Mouse (Mus musculus): Measurements from ENCODE around the gene Sag. TPM values are rescaled to one million over a fixed set of nuclear protein-coding genes. Genes with fewer than 3 reads are reported as not detected.

The Sag gene
- polyA plus RNA-seq, 1 experiment: 0.59 TPM

DNA sequence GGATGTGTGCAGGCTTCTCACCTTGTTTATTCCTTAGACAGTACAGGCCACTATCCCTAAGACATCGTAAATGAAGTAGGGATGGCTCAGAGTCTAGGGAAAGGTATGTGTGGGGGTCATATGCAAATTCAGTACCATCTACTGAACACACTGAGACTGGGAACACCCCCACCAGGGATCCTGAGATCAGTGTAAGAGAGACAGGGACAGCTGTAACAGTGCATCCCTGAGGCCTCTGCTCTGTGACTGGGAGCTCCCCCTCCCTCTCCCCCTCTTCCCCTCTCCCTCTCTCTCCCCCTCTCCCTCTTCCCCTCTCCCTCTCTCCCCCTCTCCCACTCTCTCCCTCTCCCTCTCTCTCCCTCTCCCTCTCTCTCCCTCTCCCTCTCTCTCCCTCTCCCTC, 33.0 kb downstream of the Sag start:
- Histone ChIP-seq H3K27ac (replicated peaks; ENCODE audit: low read depth, low read length) (0 out of 2 replicates have a peak overlapping the region, but pooled peaks have one; percentile 13), H3K4me3 (ENCODE audit: insufficient read depth, low read depth, low read length) (no peak overlapping the region)

DNA sequence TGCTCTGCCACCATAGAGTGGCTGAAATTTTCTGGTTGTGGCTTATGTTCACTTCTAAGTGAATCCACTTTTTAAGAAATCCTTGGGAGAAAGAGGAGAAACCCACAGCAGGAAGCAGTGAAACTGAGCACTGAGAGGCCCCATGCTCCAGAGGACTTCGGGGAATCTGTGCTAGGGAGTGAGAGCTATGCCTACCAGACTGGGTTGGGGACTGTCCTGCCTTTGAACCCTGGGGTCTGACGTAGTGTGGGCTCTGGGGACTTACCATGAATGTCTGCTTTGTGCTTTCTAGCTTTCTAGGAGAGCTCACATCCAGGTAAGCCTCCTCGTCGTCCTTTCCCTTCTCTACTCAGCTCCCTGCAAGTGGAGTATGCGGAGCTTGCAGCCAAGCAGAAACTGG, 33.5 kb downstream of the Sag start:
- H3K4me3 ChIP-seq (ENCODE audit: insufficient read depth, low read depth, low read length): no peak overlapping the region

More for the DNA sequence above, 33.0 kb downstream of the Sag start:
- H3K4me1 ChIP-seq (ENCODE audit: control insufficient read depth, insufficient read depth, insufficient read length, low read length): peaks cover 2% of the 10 kb centered on the region; the same call in 1 of the 2 replicates

DNA sequence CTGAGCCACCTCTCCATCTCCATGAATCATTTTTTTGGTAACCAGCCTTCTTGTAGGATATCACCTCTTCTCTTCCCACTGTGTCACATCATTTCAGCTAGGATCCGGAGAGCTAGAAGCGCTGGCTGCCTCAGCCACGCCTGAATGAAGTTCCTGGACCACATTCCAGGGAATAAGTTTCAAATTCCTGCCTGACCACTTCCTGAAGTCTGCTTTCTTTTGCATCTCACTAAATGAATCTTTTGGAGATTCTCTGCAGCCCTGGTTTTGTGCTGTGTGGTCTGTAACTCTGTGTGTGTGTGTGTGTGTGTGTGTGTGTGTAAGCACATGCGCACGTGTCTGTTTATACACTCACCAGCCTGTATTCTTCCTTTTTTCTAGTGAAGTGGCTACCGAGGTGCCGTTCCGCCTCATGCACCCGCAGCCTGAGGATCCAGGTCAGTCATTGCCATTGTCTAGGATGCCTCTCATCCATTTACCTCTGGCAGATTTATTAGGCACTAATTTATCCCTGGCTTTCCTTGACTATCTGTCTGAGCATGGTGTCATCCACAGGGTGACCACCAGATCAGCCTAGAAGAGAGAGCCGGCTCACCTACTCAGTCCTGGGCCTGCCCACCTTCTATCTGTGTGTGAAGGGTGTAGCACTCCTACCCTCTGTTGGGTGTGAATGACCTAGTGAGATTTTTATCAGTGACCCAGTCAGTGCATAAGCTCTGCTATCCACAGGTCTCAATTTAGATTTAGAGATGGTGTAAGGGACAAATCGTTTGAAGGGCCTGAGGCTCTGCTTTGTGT, 37.1 kb downstream of the Sag start:
- H3K4me3 ChIP-seq (ENCODE audit: insufficient read depth, low read depth, low read length): no peak overlapping the region

More for the DNA sequence above, 33.5 kb downstream of the Sag start:
- Histone ChIP-seq H3K27ac (replicated peaks; ENCODE audit: low read depth, low read length) (no peak overlapping the region; the same call in 1 of the 2 replicates), H3K4me1 (ENCODE audit: control insufficient read depth, insufficient read depth, insufficient read length, low read length) (peaks cover 2% of the 10 kb centered on the region; the same call in 1 of the 2 replicates)

DNA sequence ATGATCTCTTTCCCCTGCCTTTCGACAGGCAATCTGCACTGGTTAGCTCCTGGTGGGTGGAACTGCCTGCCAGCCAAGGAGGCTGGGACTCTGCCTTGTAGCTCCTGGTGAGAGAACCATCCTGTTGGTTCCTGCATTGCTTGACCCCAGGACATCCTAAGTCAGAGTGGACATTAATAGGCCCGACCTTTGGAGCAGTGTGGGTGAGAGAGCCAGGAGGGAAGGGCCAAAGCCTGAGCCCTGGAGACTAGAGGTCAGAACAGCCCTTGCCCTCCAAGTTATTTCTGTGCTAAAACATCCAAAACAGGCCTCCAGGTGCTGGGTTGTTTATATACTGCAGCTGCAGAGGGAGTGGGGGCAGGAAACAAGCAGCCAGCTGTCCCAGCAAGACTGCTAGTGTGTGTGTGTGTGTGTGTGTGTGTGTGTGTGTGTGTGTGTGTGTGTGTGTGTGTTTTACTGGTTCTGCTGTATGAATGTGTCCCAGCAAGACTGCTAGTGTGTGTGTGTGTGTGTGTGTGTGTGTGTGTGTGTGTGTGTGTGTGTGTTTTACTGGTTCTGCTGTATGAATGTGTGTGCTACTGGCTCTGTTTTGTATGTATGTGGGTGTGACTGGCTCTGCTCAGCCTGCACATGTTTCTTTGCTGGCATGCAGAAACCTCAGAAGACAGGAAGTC, 43.5 kb downstream of the Sag start:
- H3K4me3 ChIP-seq (ENCODE audit: insufficient read depth, low read depth, low read length): no peak overlapping the region
- peak overlapping the region; percentile 75 for H3K27ac ChIP-seq (replicated peaks; ENCODE audit: low read depth, low read length)
- H3K4me1 ChIP-seq (ENCODE audit: control insufficient read depth, insufficient read depth, insufficient read length, low read length): peaks cover 33% of the 10 kb centered on the region

More for the DNA sequence above, 37.1 kb downstream of the Sag start:
- Histone ChIP-seq H3K4me1 (ENCODE audit: control insufficient read depth, insufficient read depth, insufficient read length, low read length) (no peaks in the 10 kb centered on the region), H3K27ac (replicated peaks; ENCODE audit: low read depth, low read length) (no peak overlapping the region)

DNA sequence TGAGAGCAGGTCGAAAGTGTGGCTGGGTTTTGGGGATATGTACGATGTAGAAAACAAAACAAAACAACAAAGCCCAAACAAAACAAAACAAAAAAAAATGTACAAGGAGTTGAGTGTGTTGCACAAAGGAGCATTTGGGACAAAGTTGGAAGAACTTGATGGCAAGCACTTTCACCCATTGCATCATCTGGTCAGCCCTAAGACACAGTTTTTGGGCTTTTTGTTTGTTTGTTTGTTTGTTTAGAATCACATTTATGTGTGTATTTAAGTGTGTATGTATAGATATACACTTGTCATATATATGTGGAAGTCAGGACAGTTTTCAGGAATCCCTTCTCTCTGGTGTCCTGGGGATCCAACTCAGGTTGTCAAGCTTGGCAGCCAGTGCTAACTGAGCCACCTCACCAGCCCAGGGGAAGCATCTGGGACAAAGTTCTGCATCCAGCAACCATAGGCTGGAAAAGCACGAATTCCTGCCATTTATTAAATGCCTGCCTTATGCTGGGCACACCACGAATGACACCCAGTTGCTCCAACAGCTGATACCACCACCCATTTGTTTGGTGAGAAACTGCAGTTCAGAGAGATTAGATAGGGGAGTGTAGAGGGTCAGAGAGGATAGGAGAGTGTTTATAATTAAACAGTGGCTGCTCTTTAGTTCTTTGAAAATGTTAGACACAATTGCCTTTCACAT, 44.1 kb downstream of the Sag start:
- Histone ChIP-seq H3K27ac (replicated peaks; ENCODE audit: low read depth, low read length) (peak overlapping the region; percentile 75), H3K4me3 (ENCODE audit: insufficient read depth, low read depth, low read length) (no peak overlapping the region), H3K4me1 (ENCODE audit: control insufficient read depth, insufficient read depth, insufficient read length, low read length) (peaks cover 39% of the 10 kb centered on the region)

DNA sequence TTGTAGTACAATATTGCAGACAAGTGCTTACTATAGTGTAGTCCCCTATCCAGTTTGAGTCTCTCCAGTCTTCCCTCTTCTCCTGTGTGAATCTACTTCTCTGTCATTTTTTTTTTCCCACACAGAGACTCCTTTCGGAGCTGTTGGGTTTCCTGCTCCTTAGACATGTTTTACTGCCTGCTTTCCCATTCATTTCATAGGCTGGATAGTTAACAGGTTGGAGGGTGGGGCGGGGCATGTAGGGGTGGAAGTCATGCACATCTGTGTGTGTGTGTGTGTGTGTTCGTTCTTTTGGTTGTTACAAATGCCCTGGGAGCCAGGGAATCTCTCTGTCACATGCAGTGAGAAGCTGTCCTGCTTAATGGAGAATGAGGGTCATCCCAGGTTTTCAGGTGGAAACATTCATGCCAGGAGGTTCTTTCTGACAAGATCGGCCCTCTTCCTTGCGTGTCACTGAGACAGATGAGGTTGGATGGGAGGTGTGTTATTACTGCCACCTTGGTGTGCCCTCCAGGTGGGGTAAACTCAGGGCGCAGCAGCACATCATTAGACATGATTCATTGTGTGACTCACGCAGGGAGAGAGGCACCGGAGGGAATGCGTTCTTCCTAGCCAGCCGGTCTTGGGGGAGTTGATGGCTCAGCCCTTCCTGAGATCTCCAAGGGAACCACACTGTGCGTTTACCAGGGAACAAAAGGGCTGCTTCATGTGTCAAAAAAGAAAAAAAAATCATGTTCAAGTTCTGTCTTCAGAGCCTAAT, 44.9 kb downstream of the Sag start:
- H3K4me1 ChIP-seq (ENCODE audit: control insufficient read depth, insufficient read depth, insufficient read length, low read length): peaks cover 41% of the 10 kb centered on the region
- H3K27ac ChIP-seq (replicated peaks; ENCODE audit: low read depth, low read length): peak overlapping the region; percentile 75
- no peak overlapping the region for H3K4me3 ChIP-seq (ENCODE audit: insufficient read depth, low read depth, low read length)

DNA sequence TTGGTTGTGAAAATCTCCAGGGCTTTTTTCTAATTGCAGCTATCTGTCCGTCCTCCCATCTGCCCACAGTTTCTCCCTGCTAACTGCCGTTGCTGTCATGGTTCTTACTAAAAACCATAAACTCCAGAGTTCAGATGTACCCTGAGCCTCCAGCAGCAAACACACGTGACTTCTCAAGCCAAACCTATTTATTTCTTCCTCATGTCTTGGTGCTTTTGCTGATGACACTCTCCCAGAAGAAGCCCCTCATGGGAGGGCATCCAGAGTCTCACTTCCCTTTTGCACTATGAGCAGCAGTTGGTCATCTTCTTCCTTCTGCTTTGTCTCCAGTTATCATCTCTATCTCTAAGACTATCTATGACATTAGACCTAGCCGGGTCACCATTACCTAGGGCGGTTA, 45.8 kb downstream of the Sag start:
- H3K27ac ChIP-seq (replicated peaks; ENCODE audit: low read depth, low read length): peak overlapping the region; percentile 74
- H3K4me1 ChIP-seq (ENCODE audit: control insufficient read depth, insufficient read depth, insufficient read length, low read length): peaks cover 41% of the 10 kb centered on the region
- H3K4me3 ChIP-seq (ENCODE audit: insufficient read depth, low read depth, low read length): no peak overlapping the region

DNA sequence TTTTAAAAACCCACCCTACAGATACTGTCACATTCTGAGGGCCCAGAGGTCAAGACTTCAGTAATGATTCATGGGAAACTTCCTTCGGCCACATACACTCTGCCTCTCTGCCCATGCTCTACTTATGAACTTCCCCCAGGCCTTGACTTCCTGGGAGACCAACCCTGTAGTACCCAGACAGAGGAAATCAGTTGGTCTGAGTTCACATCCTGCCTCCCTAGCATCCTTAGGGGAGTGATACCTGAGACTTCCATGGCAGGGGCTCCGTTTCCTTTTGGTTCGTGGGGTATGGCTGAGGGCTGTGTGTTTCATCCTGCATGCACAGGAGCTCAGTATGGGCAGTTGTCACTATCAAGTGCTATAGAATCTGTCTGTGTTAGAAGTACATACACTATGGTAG, 47.9 kb downstream of the Sag start:
- Histone ChIP-seq H3K27ac (replicated peaks; ENCODE audit: low read depth, low read length) (peak overlapping the region; percentile 27), H3K4me3 (ENCODE audit: insufficient read depth, low read depth, low read length) (no peak overlapping the region), H3K4me1 (ENCODE audit: control insufficient read depth, insufficient read depth, insufficient read length, low read length) (peaks cover 51% of the 10 kb centered on the region)

DNA sequence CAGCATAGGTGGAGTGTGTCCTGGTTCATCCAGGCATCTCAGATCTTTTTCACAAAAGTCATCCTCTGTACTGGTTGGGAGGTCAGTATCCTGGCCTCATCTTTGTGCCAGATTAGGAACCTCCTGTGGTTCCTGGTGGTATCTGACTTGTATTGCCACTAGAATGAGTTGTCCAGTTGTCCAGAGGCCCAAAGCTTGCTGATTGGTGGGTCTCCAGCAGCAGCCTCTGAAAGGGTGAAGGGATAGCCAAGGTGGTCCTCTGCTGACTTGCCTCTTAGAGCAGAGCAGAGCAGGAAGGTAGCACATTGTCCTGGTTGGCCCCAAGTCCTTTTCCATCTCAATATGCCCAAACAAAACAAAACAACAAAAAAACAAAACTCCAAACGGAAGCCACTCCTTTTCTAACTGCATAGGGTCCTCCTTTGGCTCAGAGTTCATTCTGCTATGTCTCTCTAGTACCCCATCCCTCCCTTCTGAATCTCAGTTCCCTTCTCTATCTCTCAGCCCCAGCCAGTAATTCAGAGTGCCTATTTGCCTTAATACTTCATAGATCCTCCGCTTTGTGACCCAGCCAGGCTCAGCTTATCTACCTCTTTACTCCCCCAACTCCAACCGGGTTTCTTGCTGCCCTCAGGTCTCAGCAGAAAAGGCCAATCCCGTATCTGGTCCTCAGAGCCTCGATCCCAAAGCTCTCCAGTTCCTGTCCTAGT, 48.8 kb downstream of the Sag start:
- Histone ChIP-seq H3K27ac (replicated peaks; ENCODE audit: low read depth, low read length) (peak overlapping the region; percentile 88), H3K4me3 (ENCODE audit: insufficient read depth, low read depth, low read length) (peak overlapping the region; percentile 52), H3K4me1 (ENCODE audit: control insufficient read depth, insufficient read depth, insufficient read length, low read length) (peaks cover 48% of the 10 kb centered on the region)

DNA sequence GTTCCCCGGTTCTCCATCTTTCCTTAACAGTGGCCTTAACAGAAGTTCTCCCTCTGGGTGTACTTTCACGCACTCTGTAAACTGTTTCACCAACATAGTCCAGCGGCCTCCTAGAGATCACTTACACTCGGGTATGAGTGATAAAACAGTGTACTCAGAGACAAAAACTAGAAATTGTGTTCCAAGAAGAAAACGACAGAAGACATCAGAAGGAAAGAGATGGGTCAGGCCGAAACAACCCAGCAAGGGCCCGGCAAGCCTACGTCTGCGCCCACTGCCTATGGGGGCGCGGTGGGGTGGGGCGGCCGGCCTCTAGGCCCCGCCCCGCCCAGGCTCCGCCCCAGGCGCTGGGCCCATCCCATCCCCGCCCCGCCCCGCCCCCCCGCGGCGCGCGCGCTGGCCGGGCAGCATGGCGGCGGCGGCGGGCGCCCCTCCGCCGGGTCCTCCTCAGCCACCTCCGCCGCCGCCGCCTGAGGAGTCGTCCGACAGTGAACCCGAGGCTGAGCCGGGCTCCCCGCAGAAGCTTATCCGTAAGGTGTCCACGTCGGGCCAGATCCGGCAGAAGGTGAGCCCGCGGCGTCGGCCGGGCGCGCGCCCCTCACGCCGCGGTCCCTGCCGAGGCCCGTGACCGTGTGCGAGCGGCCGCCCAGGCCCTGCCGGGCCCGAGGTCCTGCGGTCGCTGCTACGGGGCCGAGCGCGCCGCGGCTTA, 49.6 kb downstream of the Sag start, which contains the start of gene Dgkd:
Dgkd (plus strand) TSS at position 396 of the 709 bp plus-strand sequence.
- peaks cover 45% of the 10 kb centered on the region for H3K4me1 ChIP-seq (ENCODE audit: control insufficient read depth, insufficient read depth, insufficient read length, low read length)
- H3K4me3 ChIP-seq (ENCODE audit: insufficient read depth, low read depth, low read length): peak within 1 kb of the TSS; percentile 97
- H3K27ac ChIP-seq (replicated peaks; ENCODE audit: low read depth, low read length): peak within 1 kb of the TSS; percentile 88

DNA sequence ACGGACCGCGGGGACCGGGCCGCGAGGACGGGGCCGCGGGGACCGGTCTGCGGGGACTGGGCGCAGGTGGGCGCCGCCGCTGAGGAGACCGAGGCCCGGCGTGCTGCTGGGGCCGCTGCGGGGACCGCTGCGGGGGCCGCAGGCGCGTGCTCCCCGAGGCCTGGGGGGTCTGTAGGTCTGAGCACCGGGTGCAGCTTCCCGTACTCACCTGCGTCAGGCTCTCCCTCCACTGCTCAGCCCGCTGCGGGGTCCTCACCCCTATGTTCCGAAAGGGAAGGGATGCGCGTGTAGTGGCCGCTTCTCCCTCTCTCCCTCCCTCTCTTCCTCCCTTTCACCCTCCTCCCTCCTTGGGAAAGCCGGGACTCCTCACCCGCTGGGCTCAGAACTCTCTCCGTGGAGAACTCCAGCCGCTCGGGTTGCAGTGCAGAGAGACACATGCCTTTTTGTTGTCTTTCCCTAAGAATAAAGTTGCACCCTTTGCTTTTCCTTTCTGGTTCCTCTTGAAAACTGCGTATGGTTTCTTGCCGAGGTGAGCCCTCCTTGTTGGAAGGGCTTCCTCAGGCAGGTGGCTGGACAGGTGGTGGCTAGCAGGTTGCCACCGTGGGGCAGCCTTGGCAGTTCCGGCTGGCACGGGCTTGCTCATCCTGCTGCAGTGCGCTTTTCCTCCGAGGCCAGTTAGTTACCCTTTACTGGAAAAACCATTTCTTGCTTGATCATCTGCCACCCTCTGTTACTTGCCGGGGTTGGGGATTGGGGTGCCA, 50.3 kb downstream of the Sag start:
- Histone ChIP-seq H3K27ac (replicated peaks; ENCODE audit: low read depth, low read length) (peak overlapping the region; percentile 86), H3K4me1 (ENCODE audit: control insufficient read depth, insufficient read depth, insufficient read length, low read length) (peaks cover 45% of the 10 kb centered on the region), H3K4me3 (ENCODE audit: insufficient read depth, low read depth, low read length) (peak overlapping the region; percentile 97)

DNA sequence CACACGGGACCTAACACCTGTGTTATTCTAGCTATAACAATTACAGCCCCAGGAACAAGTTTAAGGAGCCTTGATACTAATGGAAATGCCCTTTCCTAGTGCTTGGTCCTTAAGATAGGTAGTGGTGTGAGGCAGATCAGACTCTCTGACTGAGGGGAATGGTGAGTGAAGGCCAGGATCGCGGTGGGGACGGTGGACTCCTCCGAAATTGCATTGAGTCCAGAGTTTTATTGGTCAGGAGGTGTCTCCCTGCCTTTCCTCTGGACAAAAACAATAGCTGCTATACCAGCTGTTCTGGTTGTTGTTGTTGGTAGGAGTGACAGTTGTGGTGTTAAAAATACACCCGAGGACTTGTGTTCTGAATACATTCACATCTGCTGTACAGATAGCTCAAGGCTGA, 50.9 kb downstream of the Sag start:
- peaks cover 44% of the 10 kb centered on the region for H3K4me1 ChIP-seq (ENCODE audit: control insufficient read depth, insufficient read depth, insufficient read length, low read length)
- H3K27ac ChIP-seq (replicated peaks; ENCODE audit: low read depth, low read length): peak overlapping the region; percentile 86
- H3K4me3 ChIP-seq (ENCODE audit: insufficient read depth, low read depth, low read length): peak overlapping the region; percentile 97

DNA sequence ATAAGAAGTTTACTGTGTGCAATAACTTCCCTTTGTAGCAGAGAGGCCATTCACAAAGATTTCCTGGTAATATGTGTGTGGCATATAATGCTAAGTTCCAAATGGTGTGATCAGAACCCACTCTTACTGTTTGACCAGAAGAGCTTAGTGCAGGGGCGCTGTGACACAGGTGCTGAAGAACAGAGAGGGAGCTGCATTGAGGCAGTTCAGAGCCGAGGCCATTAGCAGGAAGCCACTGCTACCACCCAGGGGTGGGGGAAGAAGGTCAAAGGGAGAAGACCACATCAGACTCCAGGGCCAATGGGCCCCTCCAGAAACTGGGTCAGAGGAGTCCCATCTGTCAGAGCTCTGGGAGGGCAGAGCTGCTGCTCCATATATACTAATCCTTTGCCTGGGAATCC, 51.4 kb downstream of the Sag start:
- H3K4me1 ChIP-seq (ENCODE audit: control insufficient read depth, insufficient read depth, insufficient read length, low read length): peaks cover 43% of the 10 kb centered on the region
- peak overlapping the region; percentile 86 for H3K27ac ChIP-seq (replicated peaks; ENCODE audit: low read depth, low read length)
- peak overlapping the region; percentile 97 for H3K4me3 ChIP-seq (ENCODE audit: insufficient read depth, low read depth, low read length)
